Mouse (Mus musculus): ENCODE measurements around the gene Ier5. TPM values are rescaled to one million over a fixed set of nuclear protein-coding genes. Genes with fewer than 3 reads are reported as not detected.

The Ier5 gene
- 6.1 and 6.9 TPM in 2 replicates for polyA plus RNA-seq (2016; fragmentation: Nextera tagmentation; extraction: Ambion mirVana)

GRCm38 (mm10) chr1:155099280-155099848 lies at the start of gene Ier5:
Ier5 (minus strand) TSS chr1:155099636.
- ATAC-seq: peak; percentile 92
- Histone ChIP-seq H3K4me2 (peak within 1 kb of the TSS; percentile 87), H3K9ac (peak within 1 kb of the TSS; percentile 100), H3K36me3 (no peaks in the 10 kb centered on the region), H3K4me1 (peaks cover 33% of the 10 kb centered on the region), H3K9me3 (replicated peaks) (no peaks in the 10 kb centered on the region), H3K27ac (peak within 1 kb of the TSS; percentile 94), H3K4me3 (peak within 1 kb of the TSS; percentile 98), H3K27me3 (replicated peaks) (0 out of 2 replicates have a peak, but pooled peaks cover 8% of the 10 kb centered on the region)
- under 1% methylated on average over 40 of the region's 40 CpGs for WGBS (ENCODE audit: insufficient replicate concordance)

GRCm38 (mm10) chr1:155147228-155147627 lies 47.8 kb upstream of the Ier5 start:
- no peak overlapping the region for H3K27ac ChIP-seq
- H3K4me2 ChIP-seq: no peak overlapping the region
- no peaks in the 10 kb centered on the region for H3K9me3 ChIP-seq (replicated peaks)
- H3K9ac ChIP-seq: no peak overlapping the region
- no peaks in the 10 kb centered on the region; the same call in 1 of the 2 replicates for H3K4me1 ChIP-seq
- WGBS (ENCODE audit: insufficient replicate concordance): 63% methylated on average over 2 of the region's 2 CpGs
- no peak overlapping the region for H3K4me3 ChIP-seq
- H3K36me3 ChIP-seq: no peaks in the 10 kb centered on the region
- H3K27me3 ChIP-seq (replicated peaks): no peaks in the 10 kb centered on the region
- ATAC-seq: no peak

- Histone ChIP-seq H3K27ac (no peak within 1 kb of the TSS), H3K36me3 (no peaks in the 10 kb centered on the region), H3K9me3 (replicated peaks) (no peaks in the 10 kb centered on the region), H3K27me3 (replicated peaks) (no peaks in the 10 kb centered on the region), H3K4me2 (peak within 1 kb of the TSS; percentile 38), H3K9ac (no peak within 1 kb of the TSS), H3K4me1 (no peaks in the 10 kb centered on the region; the same call in 1 of the 2 replicates), H3K4me3 (no peak within 1 kb of the TSS)
- 54% methylated on average over 8 of the region's 8 CpGs for WGBS (ENCODE audit: insufficient replicate concordance)
- 0 out of 2 replicates have a peak, but pooled peaks have one; percentile 54 for ATAC-seq
Observed at GRCm38 (mm10) chr1:155146572-155146980, 47.1 kb upstream of the Ier5 start, which contains the start of gene Mr1. Mr1 (minus strand) TSS chr1:155146814.

DNA sequence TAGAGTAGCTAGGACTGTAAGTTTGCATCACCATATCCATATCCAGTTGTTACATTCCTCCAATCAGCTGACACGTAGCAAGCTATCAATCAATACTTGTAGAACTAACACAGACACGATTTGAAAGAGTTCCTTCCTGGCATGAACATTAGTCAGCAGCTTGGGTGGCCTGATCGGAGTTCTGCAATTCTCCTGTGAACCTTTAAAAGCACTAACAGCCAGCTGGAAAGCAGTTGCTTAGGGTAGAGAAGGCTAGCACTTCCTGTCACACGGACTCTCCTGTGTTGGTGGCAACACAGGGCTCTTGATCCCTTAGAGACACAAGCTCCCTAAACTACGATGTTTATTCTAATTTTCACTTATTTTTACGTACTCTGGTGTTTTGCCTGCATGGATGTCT lies 46.2 kb upstream of the Ier5 start:
- no peak for ATAC-seq
- Histone ChIP-seq H3K9ac (no peak overlapping the region), H3K4me2 (no peak overlapping the region), H3K27me3 (replicated peaks) (no peaks in the 10 kb centered on the region), H3K4me1 (no peaks in the 10 kb centered on the region; the same call in 1 of the 2 replicates), H3K4me3 (no peak overlapping the region), H3K9me3 (replicated peaks) (no peaks in the 10 kb centered on the region), H3K36me3 (no peaks in the 10 kb centered on the region), H3K27ac (no peak overlapping the region)
- 30% methylated on average over 6 of the region's 6 CpGs for WGBS (ENCODE audit: insufficient replicate concordance)

GRCm38 (mm10) chr1:155140076-155140475 lies 40.6 kb upstream of the Ier5 start:
- Histone ChIP-seq H3K4me2 (no peak overlapping the region), H3K9me3 (replicated peaks) (no peaks in the 10 kb centered on the region), H3K27me3 (replicated peaks) (peaks cover 9% of the 10 kb centered on the region), H3K36me3 (no peaks in the 10 kb centered on the region), H3K4me3 (no peak overlapping the region), H3K27ac (no peak overlapping the region), H3K4me1 (no peaks in the 10 kb centered on the region), H3K9ac (no peak overlapping the region)
- 48% methylated on average over 2 of the region's 2 CpGs for WGBS (ENCODE audit: insufficient replicate concordance)
- ATAC-seq: no peak

GRCm38 (mm10) chr1:155138795-155139194 lies 39.4 kb upstream of the Ier5 start:
- ATAC-seq: no peak
- Histone ChIP-seq H3K27ac (no peak overlapping the region), H3K36me3 (no peaks in the 10 kb centered on the region), H3K4me2 (no peak overlapping the region), H3K9ac (no peak overlapping the region), H3K27me3 (replicated peaks) (peaks cover 15% of the 10 kb centered on the region), H3K4me1 (no peaks in the 10 kb centered on the region), H3K9me3 (replicated peaks) (no peaks in the 10 kb centered on the region), H3K4me3 (no peak overlapping the region)
- 74% methylated on average over 7 of the region's 7 CpGs for WGBS (ENCODE audit: insufficient replicate concordance)

GRCm38 (mm10) chr1:155134866-155135265 lies 35.4 kb upstream of the Ier5 start:
- Histone ChIP-seq H3K4me1 (no peaks in the 10 kb centered on the region), H3K4me3 (no peak overlapping the region), H3K27me3 (replicated peaks) (peaks cover 15% of the 10 kb centered on the region), H3K36me3 (no peaks in the 10 kb centered on the region), H3K9me3 (replicated peaks) (no peaks in the 10 kb centered on the region), H3K4me2 (no peak overlapping the region), H3K27ac (no peak overlapping the region), H3K9ac (no peak overlapping the region)
- ATAC-seq: no peak
- WGBS (ENCODE audit: insufficient replicate concordance): 35% methylated on average over 8 of the region's 8 CpGs

DNA sequence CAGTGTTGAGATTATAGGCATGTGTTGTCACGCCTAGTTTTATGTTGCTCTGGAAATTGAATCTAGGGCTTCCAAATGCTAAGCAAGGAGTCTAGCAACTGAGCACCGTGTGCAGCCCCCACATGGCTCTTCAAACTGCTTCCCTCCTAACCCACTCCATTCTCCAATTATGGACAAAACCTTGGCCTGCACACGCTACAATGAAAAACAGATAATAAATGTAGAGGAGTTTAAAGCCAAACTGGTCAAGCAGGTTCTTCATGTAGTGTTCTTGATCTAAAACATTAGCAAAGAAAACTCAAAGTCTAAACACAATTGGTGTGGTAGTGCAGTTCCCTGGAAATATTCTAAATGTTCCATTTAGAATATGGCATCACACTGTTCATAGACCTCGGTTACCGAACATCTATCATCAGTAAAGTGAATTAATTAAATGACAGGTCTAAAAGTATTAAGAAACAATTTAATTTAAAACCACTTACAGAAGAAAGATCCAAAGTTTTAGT lies 28.0 kb upstream of the Ier5 start:
- Histone ChIP-seq H3K36me3 (no peaks in the 10 kb centered on the region), H3K4me2 (no peak overlapping the region), H3K9me3 (replicated peaks) (no peaks in the 10 kb centered on the region), H3K9ac (no peak overlapping the region), H3K4me3 (no peak overlapping the region), H3K27me3 (replicated peaks) (no peaks in the 10 kb centered on the region), H3K4me1 (no peaks in the 10 kb centered on the region), H3K27ac (no peak overlapping the region)
- ATAC-seq: no peak
- 72% methylated on average over 5 of the region's 5 CpGs for WGBS (ENCODE audit: insufficient replicate concordance)

DNA sequence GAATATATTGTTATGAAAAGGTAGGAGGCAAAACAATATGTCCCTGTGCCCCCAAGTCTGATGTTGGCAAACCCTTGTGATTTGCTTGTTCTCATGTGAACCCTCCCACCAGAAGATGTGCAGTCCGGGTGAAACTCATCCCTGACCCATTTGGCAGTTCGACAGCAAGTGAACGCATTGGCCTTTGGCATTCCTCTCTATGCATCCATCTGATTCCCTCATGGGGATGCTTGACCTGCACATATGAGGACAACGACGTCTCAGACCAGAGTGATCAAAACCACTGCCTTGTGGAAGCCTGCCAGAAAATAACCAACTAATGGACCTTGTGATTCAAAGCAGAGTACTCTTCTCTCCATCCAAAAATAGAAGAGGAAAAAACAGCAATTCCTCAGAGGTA lies 27.3 kb upstream of the Ier5 start:
- Histone ChIP-seq H3K4me3 (no peak overlapping the region), H3K27ac (no peak overlapping the region), H3K4me1 (no peaks in the 10 kb centered on the region), H3K9ac (no peak overlapping the region), H3K36me3 (no peaks in the 10 kb centered on the region), H3K4me2 (no peak overlapping the region), H3K9me3 (replicated peaks) (no peaks in the 10 kb centered on the region), H3K27me3 (replicated peaks) (no peaks in the 10 kb centered on the region)
- ATAC-seq: no peak
- WGBS (ENCODE audit: insufficient replicate concordance): 74% methylated on average over 5 of the region's 5 CpGs

GRCm38 (mm10) chr1:155124397-155124796 lies 25.0 kb upstream of the Ier5 start:
- Histone ChIP-seq H3K9me3 (replicated peaks) (no peaks in the 10 kb centered on the region), H3K27me3 (replicated peaks) (no peaks in the 10 kb centered on the region), H3K9ac (no peak overlapping the region), H3K4me1 (no peaks in the 10 kb centered on the region), H3K4me3 (no peak overlapping the region), H3K27ac (no peak overlapping the region), H3K36me3 (no peaks in the 10 kb centered on the region), H3K4me2 (no peak overlapping the region)
- WGBS (ENCODE audit: insufficient replicate concordance): 82% methylated on average over 5 of the region's 5 CpGs
- ATAC-seq: no peak

DNA sequence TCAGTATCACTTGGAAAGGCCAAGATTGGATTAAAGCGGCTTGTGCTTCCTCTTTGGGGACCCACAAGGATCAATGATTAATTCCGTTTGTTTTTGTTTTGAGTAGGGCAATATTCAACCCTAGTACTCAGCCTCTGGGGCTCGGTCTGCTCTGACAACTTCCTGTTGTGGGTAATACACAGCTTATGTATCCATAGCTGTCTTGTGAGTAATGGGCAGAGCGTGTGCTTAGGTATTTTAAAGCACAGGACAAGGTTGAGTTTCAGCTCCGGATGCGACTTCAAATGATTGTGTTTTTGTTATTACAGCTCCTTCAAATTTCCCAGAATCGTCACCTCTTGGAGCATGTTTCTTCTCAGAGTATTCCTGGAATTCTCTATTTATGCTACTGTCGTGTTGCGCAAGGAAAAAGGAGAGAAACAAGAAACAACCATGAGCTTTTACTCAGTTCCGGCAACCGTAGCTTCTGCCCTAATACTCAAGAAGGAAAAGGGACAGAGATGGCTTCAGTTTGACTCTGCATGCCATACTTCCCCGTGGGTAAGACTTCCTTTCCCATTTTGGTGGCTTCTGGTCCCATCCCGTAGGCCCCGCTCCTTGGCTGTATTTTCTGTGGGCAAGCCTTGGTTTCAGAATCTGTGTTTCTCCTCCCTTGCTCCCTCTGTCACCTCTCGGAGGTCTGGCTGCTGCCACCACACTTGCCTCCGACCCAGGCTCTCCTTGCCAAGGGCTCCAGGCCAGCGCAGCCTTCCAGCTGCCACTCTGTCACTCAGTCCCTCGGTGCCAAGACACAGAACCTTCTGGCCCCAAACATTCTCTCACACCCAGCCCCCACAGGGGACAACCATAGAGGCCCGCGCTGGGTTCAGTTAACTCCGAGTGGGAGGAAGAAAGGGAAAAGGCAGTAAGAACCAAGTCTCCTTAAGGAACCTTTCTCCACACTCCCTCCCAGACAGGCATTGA lies 22.8 kb upstream of the Ier5 start:
- Histone ChIP-seq H3K4me2 (no peak overlapping the region), H3K4me1 (no peaks in the 10 kb centered on the region), H3K27ac (no peak overlapping the region), H3K4me3 (no peak overlapping the region), H3K9me3 (replicated peaks) (no peaks in the 10 kb centered on the region), H3K9ac (no peak overlapping the region), H3K27me3 (replicated peaks) (no peaks in the 10 kb centered on the region), H3K36me3 (no peaks in the 10 kb centered on the region)
- no peak for ATAC-seq
- WGBS (ENCODE audit: insufficient replicate concordance): 70% methylated on average over 21 of the region's 21 CpGs

GRCm38 (mm10) chr1:155119719-155120118 lies 20.3 kb upstream of the Ier5 start:
- no peak overlapping the region for H3K9ac ChIP-seq
- no peaks in the 10 kb centered on the region for H3K36me3 ChIP-seq
- H3K9me3 ChIP-seq (replicated peaks): no peaks in the 10 kb centered on the region
- no peak for ATAC-seq
- no peak overlapping the region for H3K27ac ChIP-seq
- 48% methylated on average over 1 of the region's 1 CpGs for WGBS (ENCODE audit: insufficient replicate concordance)
- no peak overlapping the region for H3K4me2 ChIP-seq
- H3K4me1 ChIP-seq: no peaks in the 10 kb centered on the region
- H3K4me3 ChIP-seq: no peak overlapping the region
- peaks cover 7% of the 10 kb centered on the region for H3K27me3 ChIP-seq (replicated peaks)

Measured in liver, embryonic 12.5 days (tissue).